Mouse (Mus musculus): Measurements from ENCODE around the gene Grem1. TPM values are rescaled to one million over a fixed set of nuclear protein-coding genes. Genes with fewer than 3 reads are reported as not detected.

Gene Grem1
- 3.1 and 6.2 TPM in 2 replicates for polyA plus RNA-seq (2012; rRNA removed)

GRCm38 (mm10) chr2:113758311-113759161 lies at the start of gene Grem1:
Grem1 (minus strand) TSS chr2:113758646.

Other genes starting within 250 kb of the Grem1 start
- gene Scg5, start 70.5 kb upstream of the Grem1 start, polyA plus RNA-seq (2012; rRNA removed) = 2.1 and 2.9 TPM in 2 replicates
- 0.34 and 0.79 TPM in 2 replicates for gene Arhgap11a, start 90.0 kb upstream of the Grem1 start, polyA plus RNA-seq (2012; rRNA removed)

All from stomach, adult 2 months (tissue).